Mouse (Mus musculus): ENCODE measurements around the gene Kalrn.

The Kalrn gene

GRCm38 (mm10) chr16:34184721-34185120 is 388.6 kb downstream of the Kalrn start:
- no peak for DNase-seq (ENCODE audit: low spot score)

- DNase-seq (ENCODE audit: low spot score): no peak
Observed at GRCm38 (mm10) chr16:34183186-34183585, 390.1 kb downstream of the Kalrn start.

GRCm38 (mm10) chr16:34175625-34176024 is 397.7 kb downstream of the Kalrn start:
- DNase-seq (ENCODE audit: low spot score): no peak

DNA sequence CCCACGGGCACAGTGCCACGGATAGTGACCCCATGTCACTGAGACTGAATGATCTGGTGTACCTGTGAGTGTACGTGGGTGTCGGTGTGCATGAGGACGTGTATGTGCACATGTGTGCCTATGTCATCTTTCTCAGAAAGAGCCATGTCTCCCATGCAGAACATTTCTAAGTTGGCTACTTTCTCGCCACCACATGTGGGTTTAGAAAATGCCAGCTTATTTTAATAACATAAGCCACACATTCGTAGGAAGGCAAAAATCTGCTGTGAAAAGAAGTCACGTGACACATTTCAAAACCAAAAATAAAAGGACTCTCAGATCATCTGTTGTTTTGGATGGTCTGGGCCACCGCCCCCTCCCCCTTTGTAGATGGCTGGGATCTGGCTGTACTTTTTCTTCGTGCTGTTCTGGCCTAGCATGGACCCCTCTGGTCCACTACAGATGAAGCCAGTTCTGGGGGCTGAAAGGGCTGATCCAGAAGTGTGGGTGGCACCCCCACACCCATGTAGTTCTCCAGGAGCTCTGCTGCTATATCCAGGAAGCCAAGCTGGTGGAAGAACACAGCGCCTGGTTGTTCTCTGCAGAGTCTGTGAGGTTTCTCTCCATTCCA is 400.7 kb downstream of the Kalrn start:
- DNase-seq (ENCODE audit: low spot score): no peak

DNA sequence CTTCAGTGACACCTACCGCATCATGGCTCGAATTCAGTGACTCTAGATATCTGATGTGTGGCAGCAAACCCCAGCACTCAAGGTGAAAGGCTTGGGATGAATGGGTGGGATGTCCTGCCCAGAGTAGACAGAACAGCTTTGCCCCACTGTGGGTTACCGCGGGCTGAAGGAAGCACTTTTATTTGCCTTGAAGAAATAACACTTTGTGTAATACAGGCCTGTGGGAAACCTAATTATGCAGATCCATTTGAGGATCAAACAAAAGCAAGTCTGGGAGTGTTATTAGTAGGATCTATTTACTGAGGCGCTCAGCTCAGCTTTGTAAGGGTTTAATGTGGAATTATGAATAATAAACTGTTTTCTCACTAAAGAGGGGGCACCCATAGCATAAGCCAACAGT is 406.3 kb downstream of the Kalrn start:
- no peak for DNase-seq (ENCODE audit: low spot score)

DNA sequence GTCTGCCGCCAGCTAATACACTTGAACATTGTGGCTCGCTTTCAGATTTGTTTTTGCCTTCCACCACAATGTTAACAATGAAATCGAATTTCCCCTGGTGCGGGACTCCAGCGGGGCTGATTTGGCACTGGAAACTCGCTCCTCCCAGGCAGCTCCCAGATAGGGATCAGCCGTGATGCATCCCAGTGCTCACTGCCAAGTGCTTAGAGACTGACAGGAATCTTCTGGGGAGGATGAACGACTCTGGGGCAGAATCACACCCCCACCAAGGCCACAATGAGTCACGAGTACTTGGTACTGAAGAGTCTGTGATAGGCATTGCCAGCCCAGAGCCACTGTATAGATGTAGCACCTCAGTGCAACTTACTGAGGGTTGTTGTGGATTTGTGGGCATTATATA is 410.2 kb downstream of the Kalrn start:
- DNase-seq (ENCODE audit: low spot score): no peak

GRCm38 (mm10) chr16:34159576-34159975 is 413.8 kb downstream of the Kalrn start:
- no peak for DNase-seq (ENCODE audit: low spot score)

GRCm38 (mm10) chr16:34157386-34158135 is 415.8 kb downstream of the Kalrn start:
- no peak for DNase-seq (ENCODE audit: low spot score)

DNA sequence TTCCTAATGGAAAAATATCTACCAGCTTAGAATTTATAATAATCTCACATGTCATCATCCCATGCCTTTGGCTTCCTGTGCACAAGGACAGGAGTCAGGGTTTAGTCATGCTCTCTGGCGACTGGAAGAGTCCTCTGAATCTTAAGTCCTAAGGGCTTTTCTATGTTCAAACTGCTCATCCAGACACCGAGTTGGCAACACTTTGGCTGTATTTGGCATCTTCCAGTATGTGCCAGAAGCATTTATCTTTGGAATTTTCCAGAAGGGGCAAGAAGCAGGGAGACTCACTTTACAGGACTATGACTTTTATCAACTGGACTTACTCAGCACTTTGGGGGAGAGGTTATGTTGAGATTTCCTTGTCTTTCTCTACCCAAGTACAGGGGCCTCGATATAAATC is 417.6 kb downstream of the Kalrn start:
- no peak for DNase-seq (ENCODE audit: low spot score)

DNA sequence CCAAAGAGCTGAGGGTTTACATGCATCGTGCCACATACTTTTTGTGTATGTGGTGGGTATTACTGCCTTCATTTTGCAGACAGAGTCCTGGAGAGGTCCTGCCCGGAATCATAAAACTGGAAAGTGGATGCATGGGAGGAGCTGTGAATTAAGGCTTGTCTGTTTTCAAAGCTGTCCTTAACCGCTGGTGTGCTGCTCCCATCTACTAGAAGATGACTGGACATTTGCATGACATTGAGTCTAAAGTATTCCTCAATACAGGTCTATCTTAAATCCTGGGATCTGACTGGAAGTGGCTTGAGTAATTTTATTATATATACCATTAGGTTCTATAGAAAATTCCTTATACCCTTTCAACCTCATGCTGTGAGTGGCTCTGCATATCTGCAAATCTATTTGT is 418.4 kb downstream of the Kalrn start:
- DNase-seq (ENCODE audit: low spot score): no peak

- no peak for DNase-seq (ENCODE audit: low spot score)
Observed at GRCm38 (mm10) chr16:34151528-34152071, 421.7 kb downstream of the Kalrn start.

- no peak for DNase-seq (ENCODE audit: low spot score)
Observed at GRCm38 (mm10) chr16:34141670-34142069, 431.7 kb downstream of the Kalrn start.

- no peak for DNase-seq (ENCODE audit: low spot score)
Observed at GRCm38 (mm10) chr16:34135074-34135473, 438.3 kb downstream of the Kalrn start.

GRCm38 (mm10) chr16:34134628-34135027 is 438.7 kb downstream of the Kalrn start:
- no peak for DNase-seq (ENCODE audit: low spot score)

DNA sequence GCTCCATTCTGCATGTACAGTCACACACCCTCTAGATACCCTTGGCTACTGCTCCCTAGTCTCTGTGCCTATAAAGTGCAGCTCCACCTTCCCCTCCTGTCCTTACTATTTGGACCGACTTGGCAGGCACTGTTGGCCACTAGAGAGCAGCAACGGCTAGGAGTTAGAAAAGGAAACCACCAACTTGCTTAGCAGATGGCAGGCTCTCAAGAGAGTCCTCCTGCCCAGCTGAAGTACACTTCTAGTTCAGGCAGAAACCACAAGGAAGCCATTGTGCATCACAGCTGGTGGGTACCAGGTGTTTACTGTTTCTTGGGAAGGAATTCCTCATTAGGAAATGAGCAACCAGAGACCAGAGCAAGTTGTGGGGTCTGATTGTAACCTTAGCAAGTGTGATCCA is 447.7 kb downstream of the Kalrn start:
- peak; percentile 10 for DNase-seq (ENCODE audit: low spot score)

- DNase-seq (ENCODE audit: low spot score): no peak
Observed at GRCm38 (mm10) chr16:34122486-34122885, 450.8 kb downstream of the Kalrn start.

DNA sequence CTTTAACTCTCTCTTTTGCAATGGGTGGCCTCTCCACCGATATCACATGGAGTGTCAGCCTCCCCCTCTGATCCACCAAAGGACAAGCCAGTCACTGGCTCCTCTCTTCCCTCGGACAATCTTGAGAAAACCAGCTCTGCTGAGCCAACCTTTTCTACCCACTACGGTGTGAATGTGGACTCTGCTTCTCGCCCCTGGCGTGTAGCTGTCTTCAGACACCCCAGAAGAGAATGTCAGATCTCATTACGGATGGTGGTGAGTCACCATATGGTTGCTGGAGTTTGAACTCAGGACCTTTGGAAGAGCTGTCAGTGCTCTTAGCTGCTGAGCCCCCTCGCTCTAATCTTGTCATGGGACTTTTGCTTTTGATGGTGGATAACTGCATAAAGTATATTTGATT is 452.0 kb downstream of the Kalrn start:
- DNase-seq (ENCODE audit: low spot score): no peak

DNA sequence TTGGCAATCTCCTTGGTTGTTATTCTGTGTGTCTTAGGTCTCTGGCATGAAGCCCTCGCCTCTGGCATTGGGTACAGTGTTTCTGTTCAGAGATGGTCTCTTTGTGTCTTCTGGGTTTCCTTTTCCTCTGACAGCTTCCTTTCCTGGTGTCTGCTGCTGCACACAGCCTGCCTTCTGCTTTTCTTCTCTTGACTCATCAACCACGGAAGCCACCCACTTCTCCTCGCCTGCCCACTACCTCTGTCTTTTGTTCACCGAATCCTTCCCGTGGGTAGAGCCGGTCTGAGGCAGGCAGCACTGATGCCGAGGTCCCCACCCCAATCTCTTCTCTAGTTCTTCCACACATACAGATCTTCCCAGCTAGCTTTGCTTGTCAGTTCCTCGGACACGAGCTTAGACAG is 452.5 kb downstream of the Kalrn start:
- DNase-seq (ENCODE audit: low spot score): no peak

DNA sequence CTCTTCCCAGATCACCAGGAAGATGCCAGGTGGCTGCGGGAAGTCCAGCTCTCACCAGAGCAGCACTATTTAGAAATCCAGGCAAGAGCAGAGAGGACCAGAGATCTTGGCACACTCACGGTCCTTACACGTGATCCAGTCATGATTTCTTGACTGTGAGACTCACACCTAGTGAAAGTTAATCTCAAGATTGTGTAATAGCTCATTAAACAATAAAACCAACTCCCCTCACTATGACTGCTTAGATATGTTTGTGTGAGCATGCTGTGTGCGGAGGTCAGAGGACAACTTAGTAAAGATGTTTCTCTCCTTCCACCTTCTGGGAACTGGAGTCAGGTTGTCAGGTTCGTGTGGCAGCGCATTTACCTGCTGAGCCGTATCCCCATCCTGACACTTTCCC is 453.5 kb downstream of the Kalrn start:
- DNase-seq (ENCODE audit: low spot score): no peak

DNA sequence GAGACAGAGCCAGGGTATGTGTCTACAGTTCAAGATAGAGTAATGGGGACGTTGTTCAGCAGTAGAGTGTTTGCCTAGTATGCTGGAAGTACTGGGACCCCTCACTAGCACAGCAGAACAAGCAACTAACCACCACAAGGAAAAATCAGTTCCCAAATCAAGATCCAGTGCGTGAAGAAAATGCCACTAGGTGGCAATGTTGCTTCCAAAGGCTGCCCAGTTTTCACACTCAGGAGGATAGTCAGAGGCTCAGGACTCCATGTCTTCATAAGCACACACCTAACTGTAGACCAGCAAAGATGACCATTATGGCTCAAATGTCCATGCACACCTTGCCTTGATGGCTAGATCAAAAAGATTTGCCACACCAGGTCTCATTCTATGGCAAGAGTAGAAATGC is 454.0 kb downstream of the Kalrn start:
- no peak for DNase-seq (ENCODE audit: low spot score)

GRCm38 (mm10) chr16:34114665-34115064 is 458.7 kb downstream of the Kalrn start:
- DNase-seq (ENCODE audit: low spot score): peak; percentile 61

DNA sequence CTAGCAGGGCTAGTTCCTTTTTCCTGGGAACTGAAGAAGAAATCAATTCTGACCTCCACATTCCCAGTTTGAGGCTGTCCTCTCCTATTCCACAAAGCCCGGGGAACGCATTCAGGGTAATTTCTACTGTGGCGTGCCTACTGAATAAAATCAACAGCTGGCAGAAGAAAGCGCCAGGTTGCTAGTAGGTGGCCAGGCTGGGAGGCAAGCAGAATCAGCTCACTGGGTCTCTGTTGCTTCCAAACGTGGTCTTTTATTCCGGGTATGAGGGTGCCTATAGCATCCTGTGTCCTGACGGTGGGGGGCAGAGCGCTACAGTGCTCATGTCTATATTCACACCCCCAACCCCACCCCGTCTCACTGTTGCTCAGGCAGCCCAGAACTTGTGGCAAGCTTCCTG is 460.2 kb downstream of the Kalrn start:
- DNase-seq (ENCODE audit: low spot score): no peak

DNA sequence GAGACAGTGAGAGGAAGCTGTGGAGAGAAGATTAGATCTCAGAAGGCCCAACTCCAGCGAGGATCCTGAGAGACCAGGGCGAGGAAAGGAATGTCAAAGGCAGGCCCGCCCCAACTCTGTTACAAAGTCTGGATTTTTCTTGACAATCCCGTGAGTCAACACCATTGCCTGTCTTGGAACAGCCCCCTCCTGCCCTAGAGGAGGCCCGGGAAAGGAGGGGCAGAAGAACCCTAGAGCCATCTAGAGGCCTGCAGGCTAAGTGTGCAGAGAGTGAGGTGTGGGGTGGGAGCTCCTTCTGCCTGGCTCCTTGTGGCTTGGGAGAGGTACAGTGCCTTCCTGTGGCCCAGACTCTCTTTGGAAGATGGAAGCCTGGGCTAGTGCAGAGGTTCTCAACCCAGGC is 460.8 kb downstream of the Kalrn start:
- DNase-seq (ENCODE audit: low spot score): no peak
